9 mouse cellular contexts compared by ENCODE assay signal in genomic region chr1:175603390-175603789, GRCm38 (mm10). TPM values are rescaled to one million over a fixed set of nuclear protein-coding genes. Genes with fewer than 3 reads are reported as not detected.
DNase-seq lines count a peak whose midpoint lies in the region; ATAC-seq and TF ChIP-seq lines count a peak whose summit lies in the region.
"Had no signal": no experiment of that assay in that cellular context is flagged by ENCODE, and none has a peak within 500 bp of the region (broad histone marks: within the 10 kb centered on the region; RNA-seq: fewer than 3 reads in every experiment).

No protein-coding gene starts in this region.

- ATAC-seq in forebrain, embryonic 14.5 days, result no peak
- ATAC-seq in liver, postnatal 0 days, result no peak
- ATAC-seq in liver, embryonic 11.5 days (replicated peaks; ENCODE audit: low FRiP score), result no peak
- peak; percentile 49; the same call in 1 of the 2 replicates for ATAC-seq in neural tube, embryonic 14.5 days (ENCODE audit: low read depth)

- no peaks in the 10 kb centered on the region for H3K9me3 ChIP-seq in forebrain, embryonic 14.5 days (replicated peaks; ENCODE audit: control insufficient read depth, low read length)
- H3K9me3 ChIP-seq in forebrain, embryonic 10.5 days, result no peaks in the 10 kb centered on the region
- no peaks in the 10 kb centered on the region for H3K9me3 ChIP-seq in liver, postnatal 0 days (ENCODE audit: low read length)
- H3K9me3 ChIP-seq in liver, embryonic 11.5 days (ENCODE audit: control insufficient read depth, low read length), result no peaks in the 10 kb centered on the region
- H3K9me3 ChIP-seq in neural tube, embryonic 14.5 days (ENCODE audit: control insufficient read depth, low read length), result no peaks in the 10 kb centered on the region
- H3K9me3 ChIP-seq: limb, embryonic 12.5 days had no signal

- H3K4me2 ChIP-seq in forebrain, embryonic 14.5 days (ENCODE audit: low read length), result no peak overlapping the region
- no peak overlapping the region for H3K4me2 ChIP-seq in liver, postnatal 0 days (ENCODE audit: low read depth, low read length)
- no peak overlapping the region for H3K4me2 ChIP-seq in liver, embryonic 11.5 days
- H3K4me2 ChIP-seq in neural tube, embryonic 14.5 days (ENCODE audit: low read depth, low read length), result no peak overlapping the region
- H3K4me2 ChIP-seq: limb, embryonic 12.5 days had no signal

- H3K9ac ChIP-seq in forebrain, embryonic 14.5 days (ENCODE audit: low read length), result no peak overlapping the region
- H3K9ac ChIP-seq in liver, postnatal 0 days (replicated peaks), result no peak overlapping the region
- H3K9ac ChIP-seq in liver, embryonic 11.5 days (ENCODE audit: low read depth, low read length), result no peak overlapping the region
- H3K9ac ChIP-seq in neural tube, embryonic 14.5 days (replicated peaks; ENCODE audit: low read depth, low read length), result no peak overlapping the region
- H3K9ac ChIP-seq: limb, embryonic 12.5 days had no signal

- no peak overlapping the region for H3K27ac ChIP-seq in forebrain, embryonic 14.5 days (ENCODE audit: low read depth, low read length)
- H3K27ac ChIP-seq in forebrain, embryonic 10.5 days, result no peak overlapping the region
- no peak overlapping the region for H3K27ac ChIP-seq in liver, postnatal 0 days (ENCODE audit: low read depth)
- no peak overlapping the region for H3K27ac ChIP-seq in liver, embryonic 11.5 days (ENCODE audit: low read depth, low read length)
- no peak overlapping the region for H3K27ac ChIP-seq in neural tube, embryonic 14.5 days (ENCODE audit: low read depth, low read length)
- H3K27ac ChIP-seq: limb, embryonic 12.5 days had no signal

- no peaks in the 10 kb centered on the region for H3K4me1 ChIP-seq in forebrain, embryonic 14.5 days (ENCODE audit: control insufficient read depth, insufficient read depth, low read length)
- H3K4me1 ChIP-seq in forebrain, embryonic 10.5 days, result 0 out of 2 replicates have a peak, but pooled peaks cover 2% of the 10 kb centered on the region
- H3K4me1 ChIP-seq in liver, postnatal 0 days (ENCODE audit: insufficient read depth), result no peaks in the 10 kb centered on the region
- no peaks in the 10 kb centered on the region for H3K4me1 ChIP-seq in liver, embryonic 11.5 days (replicated peaks; ENCODE audit: control insufficient read depth, insufficient read depth, low read length)
- no peaks in the 10 kb centered on the region for H3K4me1 ChIP-seq in neural tube, embryonic 14.5 days (ENCODE audit: control insufficient read depth, insufficient read depth, low read length)
- H3K4me1 ChIP-seq: limb, embryonic 12.5 days had no signal

- peak; percentile 56 for DNase-seq in forebrain, embryonic 14.5 days (ENCODE audit: low spot score)
- DNase-seq in forebrain, embryonic 10.5 days (ENCODE audit: extremely low spot score, low spot score), result no peak
- DNase-seq in liver, postnatal 0 days, result no peak
- DNase-seq in liver, embryonic 11.5 days (ENCODE audit: low spot score), result no peak
- DNase-seq in embryo, embryonic 9.5 days (ENCODE audit: extremely low spot score), result peak; percentile 9
- no peak for DNase-seq in spleen, postnatal 10 days (ENCODE audit: low spot score in 2 of 2)
- no peak for DNase-seq in adrenal gland, adult 2 months

- H3K27me3 ChIP-seq in forebrain, embryonic 14.5 days (replicated peaks; ENCODE audit: control insufficient read depth, insufficient read depth, low read length), result no peaks in the 10 kb centered on the region
- H3K27me3 ChIP-seq in forebrain, embryonic 10.5 days (ENCODE audit: poor library complexity, severe bottlenecking), result no peaks in the 10 kb centered on the region
- no peaks in the 10 kb centered on the region for H3K27me3 ChIP-seq in liver, postnatal 0 days (ENCODE audit: insufficient read depth, low read length)
- H3K27me3 ChIP-seq in liver, embryonic 11.5 days (replicated peaks; ENCODE audit: control insufficient read depth, insufficient read depth, low read length), result no peaks in the 10 kb centered on the region
- H3K27me3 ChIP-seq in neural tube, embryonic 14.5 days (ENCODE audit: control insufficient read depth, insufficient read depth, low read length), result no peaks in the 10 kb centered on the region
- H3K27me3 ChIP-seq: limb, embryonic 12.5 days had no signal

- 0 out of 2 replicates have a peak, but pooled peaks have one; percentile 30 for TF ChIP-seq CTCF in liver, postnatal 0 days (IDR thresholded peaks at IDR 0.05; ENCODE audit: low read depth)

- TF ChIP-seq EP300 in liver, postnatal 0 days (IDR thresholded peaks at IDR 0.05; ENCODE audit: low read depth), result no peak

- H3K36me3 ChIP-seq in forebrain, embryonic 14.5 days (ENCODE audit: control insufficient read depth, insufficient read depth, low read length), result peaks cover 63% of the 10 kb centered on the region
- H3K36me3 ChIP-seq in forebrain, embryonic 10.5 days (replicated peaks), result peaks cover 81% of the 10 kb centered on the region
- H3K36me3 ChIP-seq in liver, postnatal 0 days (replicated peaks; ENCODE audit: insufficient read depth, low read length), result peaks cover 54% of the 10 kb centered on the region
- H3K36me3 ChIP-seq in liver, embryonic 11.5 days (ENCODE audit: control insufficient read depth, insufficient read depth, low read length), result peaks cover 16% of the 10 kb centered on the region; the same call in 1 of the 2 replicates
- H3K36me3 ChIP-seq in neural tube, embryonic 14.5 days (ENCODE audit: control insufficient read depth, insufficient read depth, low read length), result peaks cover 26% of the 10 kb centered on the region

- H3K4me3 ChIP-seq in forebrain, embryonic 14.5 days (ENCODE audit: low read depth, low read length), result no peak overlapping the region
- no peak overlapping the region for H3K4me3 ChIP-seq in forebrain, embryonic 10.5 days
- H3K4me3 ChIP-seq in liver, postnatal 0 days (ENCODE audit: low read depth, low read length), result no peak overlapping the region
- H3K4me3 ChIP-seq in liver, embryonic 11.5 days (ENCODE audit: low read depth, low read length), result no peak overlapping the region
- H3K4me3 ChIP-seq in neural tube, embryonic 14.5 days (ENCODE audit: low read depth, low read length), result no peak overlapping the region
- H3K4me3 ChIP-seq: limb, embryonic 12.5 days had no signal

- 71% methylated on average over 6 of the region's 6 CpGs for WGBS in forebrain, embryonic 14.5 days
- 87% methylated on average over 6 of the region's 6 CpGs for WGBS in forebrain, embryonic 10.5 days
- 69% methylated on average over 6 of the region's 6 CpGs for WGBS in liver, postnatal 0 days (ENCODE audit: insufficient replicate concordance)
- WGBS in liver, embryonic 11.5 days, result 77% methylated on average over 6 of the region's 6 CpGs
- 68% methylated on average over 6 of the region's 6 CpGs for WGBS in neural tube, embryonic 14.5 days

RNA-seq across cellular contexts. Expression of gene Kmo, which starts 16.8 kb away (rescaled TPM):
- not detected in 2 replicates for polyA plus RNA-seq in forebrain, embryonic 14.5 days (2014; fragmentation: Nextera tagmentation; extraction: Ambion mirVana)
- 0.07 TPM in 1 of 2 replicates, not detected in the other for polyA plus RNA-seq in forebrain, embryonic 10.5 days (2016; fragmentation: Nextera tagmentation; extraction: Ambion mirVana)
- 26.5 and 28.5 TPM in 2 replicates for polyA plus RNA-seq in liver, postnatal 0 days (2015; fragmentation: Nextera tagmentation; extraction: Ambion mirVana)
- 1.7 and 1.9 TPM in 2 replicates for polyA plus RNA-seq in liver, embryonic 11.5 days (2014; fragmentation: Nextera tagmentation; extraction: Ambion mirVana)
- 0.30 TPM in 1 of 2 replicates, not detected in the other for polyA plus RNA-seq in neural tube, embryonic 14.5 days (2014; fragmentation: Nextera tagmentation; extraction: Ambion mirVana)
- total RNA-seq in adrenal gland, adult 2 months (2021), result under 1 TPM; 0.59 to 0.84 TPM
- polyA plus RNA-seq in adrenal gland, adult 2 months (2012; rRNA removed), result 0.07 TPM in 1 of 2 replicates, not detected in the other

RNA-seq across cellular contexts. Expression of gene Fh1, which starts 22.0 kb away (rescaled TPM):
- 91.5 and 107 TPM in 2 replicates for polyA plus RNA-seq in forebrain, embryonic 14.5 days (2014; fragmentation: Nextera tagmentation; extraction: Ambion mirVana)
- 122 and 127 TPM in 2 replicates for polyA plus RNA-seq in forebrain, embryonic 10.5 days (2016; fragmentation: Nextera tagmentation; extraction: Ambion mirVana)
- polyA plus RNA-seq in liver, postnatal 0 days (2015; fragmentation: Nextera tagmentation; extraction: Ambion mirVana), result 93.3 and 103 TPM in 2 replicates
- 136 and 146 TPM in 2 replicates for polyA plus RNA-seq in liver, embryonic 11.5 days (2014; fragmentation: Nextera tagmentation; extraction: Ambion mirVana)
- polyA plus RNA-seq in neural tube, embryonic 14.5 days (2014; fragmentation: Nextera tagmentation; extraction: Ambion mirVana), result 105 and 117 TPM in 2 replicates
- 100 to 1,000 TPM; 218 to 258 TPM for total RNA-seq in adrenal gland, adult 2 months (2021)
- 20.5 and 23.8 TPM in 2 replicates for polyA plus RNA-seq in adrenal gland, adult 2 months (2012; rRNA removed)

Comparison
In these comparisons a context has a peak if more than half of its experiments do, and no peak if none do; other contexts are left out.
1. DNase-seq: peak in forebrain, embryonic 14.5 days (single experiment) and embryo, embryonic 9.5 days (single experiment); none in forebrain, embryonic 10.5 days (single experiment), liver, postnatal 0 days (single experiment), liver, embryonic 11.5 days (single experiment), spleen, postnatal 10 days (0 of 2) and adrenal gland, adult 2 months (single experiment).